Mouse (Mus musculus): ENCODE results near the gene Plcb2.

DNA sequence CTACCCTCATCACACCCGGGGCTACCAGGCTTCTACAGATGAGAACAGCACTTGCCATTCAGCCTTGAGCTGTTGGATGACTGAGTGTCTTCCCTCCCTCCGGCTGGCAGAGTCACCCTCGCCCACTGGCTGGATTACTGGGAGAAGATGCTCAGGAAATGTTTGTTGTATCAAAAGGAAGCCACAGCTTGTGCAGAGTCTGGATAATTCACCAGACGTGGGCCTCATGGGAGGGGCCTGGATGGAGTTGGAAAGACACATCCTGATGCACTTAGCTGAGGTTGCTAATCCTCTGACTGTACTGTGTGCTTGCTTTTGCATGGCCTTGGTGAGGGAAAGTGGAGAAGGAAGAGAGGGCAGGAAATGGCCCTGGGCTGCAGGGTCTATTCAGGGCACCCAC, 27.9 kb upstream of the Plcb2 start:
- no peak for TF ChIP-seq CTCF (IDR thresholded peaks at IDR 0.05; ENCODE audit: borderline replicate concordance, extremely low read depth, insufficient read depth, insufficient read length)
- no peak for TF ChIP-seq POLR2A (IDR thresholded peaks at IDR 0.05; ENCODE audit: borderline replicate concordance, extremely low read depth, insufficient read depth, insufficient read length, poor library complexity, severe bottlenecking)
